Mouse (Mus musculus): ENCODE measurements around the gene Map1a.

Map1a gene

GRCm38 (mm10) chr2:121288901-121289729, at the start of gene Map1a:
Map1a (plus strand) TSS chr2:121289600.
- in situ Hi-C loops (cut with MboI; ENCODE audit: unreplicated experiment in 2 of 2): no loop called here

- in situ Hi-C loops (cut with MboI; ENCODE audit: unreplicated experiment in 2 of 2): no loop called here
These were observed 45.3 kb upstream of the Map1a start for GRCm38 (mm10) chr2:121244099-121244498.

- in situ Hi-C loops (cut with MboI; ENCODE audit: unreplicated experiment in 2 of 2): no loop called here
These were observed 39.6 kb upstream of the Map1a start for GRCm38 (mm10) chr2:121249758-121250157.

GRCm38 (mm10) chr2:121268446-121268845, 21.0 kb upstream of the Map1a start:
- in situ Hi-C loops (cut with MboI; ENCODE audit: unreplicated experiment in 2 of 2): no loop called here

- in situ Hi-C loops (cut with MboI; ENCODE audit: unreplicated experiment in 2 of 2): no loop called here
These were observed 18.7 kb upstream of the Map1a start for GRCm38 (mm10) chr2:121270521-121271235.

- in situ Hi-C loops (cut with MboI; ENCODE audit: unreplicated experiment in 2 of 2): no loop called here
These were observed 18.0 kb upstream of the Map1a start, which contains the start of gene Trp53bp1 for GRCm38 (mm10) chr2:121271236-121271927. Trp53bp1 (minus strand) TSS chr2:121271407.

GRCm38 (mm10) chr2:121271928-121272516, 17.4 kb upstream of the Map1a start:
- in situ Hi-C loops (cut with MboI; ENCODE audit: unreplicated experiment in 2 of 2): no loop called here

GRCm38 (mm10) chr2:121287850-121288249, 1.6 kb upstream of the Map1a start:
- in situ Hi-C loops (cut with MboI; ENCODE audit: unreplicated experiment in 2 of 2): no loop called here

GRCm38 (mm10) chr2:121289730-121290540, 535 bp downstream of the Map1a start:
- in situ Hi-C loops (cut with MboI; ENCODE audit: unreplicated experiment in 2 of 2): no loop called here

- in situ Hi-C loops (cut with MboI; ENCODE audit: unreplicated experiment in 2 of 2): no loop called here
These were observed 3.1 kb downstream of the Map1a start for GRCm38 (mm10) chr2:121292316-121293013.

- in situ Hi-C loops (cut with MboI; ENCODE audit: unreplicated experiment in 2 of 2): no loop called here
These were observed 4.8 kb downstream of the Map1a start for GRCm38 (mm10) chr2:121294182-121294581.

GRCm38 (mm10) chr2:121294753-121295607, 5.6 kb downstream of the Map1a start:
- in situ Hi-C loops (cut with MboI; ENCODE audit: unreplicated experiment in 2 of 2): no loop called here

GRCm38 (mm10) chr2:121295608-121296571, 6.5 kb downstream of the Map1a start:
- in situ Hi-C loops (cut with MboI; ENCODE audit: unreplicated experiment in 2 of 2): no loop called here

- in situ Hi-C loops (cut with MboI; ENCODE audit: unreplicated experiment in 2 of 2): no loop called here
These were observed 7.4 kb downstream of the Map1a start for GRCm38 (mm10) chr2:121296754-121297231.

GRCm38 (mm10) chr2:121297701-121298100, 8.3 kb downstream of the Map1a start:
- in situ Hi-C loops (cut with MboI; ENCODE audit: unreplicated experiment in 2 of 2): no loop called here

- in situ Hi-C loops (cut with MboI; ENCODE audit: unreplicated experiment in 2 of 2): no loop called here
These were observed 8.7 kb downstream of the Map1a start for GRCm38 (mm10) chr2:121298131-121298530.

- in situ Hi-C loops (cut with MboI; ENCODE audit: unreplicated experiment in 2 of 2): no loop called here
These were observed 10.1 kb downstream of the Map1a start for GRCm38 (mm10) chr2:121299471-121299870.

All from v-Abl transformed pro-B cells (cell line).